Comparison of ENCODE assay signal across 14 mouse cellular contexts in genomic region chr8:46848931-46849330, GRCm38 (mm10).
DNase-seq lines count a peak whose midpoint lies in the region; ATAC-seq and TF ChIP-seq lines count a peak whose summit lies in the region.
"Had no signal": no experiment of that assay in that cellular context is flagged by ENCODE, and none has a peak within 500 bp of the region (broad histone marks: within the 10 kb centered on the region; RNA-seq: fewer than 3 reads in every experiment).

No protein-coding gene starts in this region.

- H3K9ac ChIP-seq in embryonic facial prominence, embryonic 14.5 days (ENCODE audit: low read depth, low read length): no peak overlapping the region
- H3K9ac ChIP-seq in stomach, embryonic 16.5 days (ENCODE audit: low read length): no peak overlapping the region
- H3K9ac ChIP-seq: hindbrain, embryonic 12.5 days; limb, embryonic 15.5 days; midbrain, embryonic 15.5 days had no signal

- no peak for TF ChIP-seq POLR2A in spleen, adult 2 months (IDR thresholded peaks at IDR 0.05; ENCODE audit: low read depth, low read length)

- H3K27me3 ChIP-seq in embryonic facial prominence, embryonic 14.5 days (replicated peaks; ENCODE audit: control insufficient read depth, insufficient read depth, low read length): no peaks in the 10 kb centered on the region
- H3K27me3 ChIP-seq in embryonic facial prominence, embryonic 10.5 days (replicated peaks; ENCODE audit: low read depth, poor library complexity, severe bottlenecking): no peaks in the 10 kb centered on the region
- H3K27me3 ChIP-seq in spleen, adult 2 months (ENCODE audit: control insufficient read depth, insufficient read depth, low read length): no peaks in the 10 kb centered on the region
- no peaks in the 10 kb centered on the region for H3K27me3 ChIP-seq in limb, embryonic 10.5 days (ENCODE audit: low read depth, poor library complexity, severe bottlenecking)
- H3K27me3 ChIP-seq in stomach, embryonic 16.5 days (ENCODE audit: control insufficient read depth, insufficient read depth, low read length): no peaks in the 10 kb centered on the region
- H3K27me3 ChIP-seq: hindbrain, embryonic 12.5 days; limb, embryonic 15.5 days; midbrain, embryonic 15.5 days had no signal

- H3K27ac ChIP-seq in embryonic facial prominence, embryonic 14.5 days (replicated peaks; ENCODE audit: low read depth, low read length): no peak overlapping the region
- H3K27ac ChIP-seq in embryonic facial prominence, embryonic 10.5 days (replicated peaks): no peak overlapping the region
- H3K27ac ChIP-seq in spleen, adult 2 months (ENCODE audit: insufficient read depth, low read length): peak overlapping the region; percentile 86
- peak overlapping the region; percentile 46; the same call in 1 of the 2 replicates for H3K27ac ChIP-seq in limb, embryonic 10.5 days
- peak overlapping the region; percentile 73 for H3K27ac ChIP-seq in stomach, embryonic 16.5 days (ENCODE audit: low read length)
- H3K27ac ChIP-seq: forebrain, embryonic 10.5 days; hindbrain, embryonic 12.5 days; limb, embryonic 15.5 days; midbrain, embryonic 15.5 days had no signal

- H3K4me1 ChIP-seq in embryonic facial prominence, embryonic 14.5 days (ENCODE audit: control insufficient read depth, insufficient read depth, low read length): no peaks in the 10 kb centered on the region
- peaks cover 15% of the 10 kb centered on the region for H3K4me1 ChIP-seq in embryonic facial prominence, embryonic 10.5 days
- H3K4me1 ChIP-seq in spleen, adult 2 months (ENCODE audit: control insufficient read depth, insufficient read depth, insufficient read length): peaks cover 58% of the 10 kb centered on the region
- peaks cover 22% of the 10 kb centered on the region for H3K4me1 ChIP-seq in limb, embryonic 10.5 days
- peaks cover 8% of the 10 kb centered on the region for H3K4me1 ChIP-seq in stomach, embryonic 16.5 days (ENCODE audit: control insufficient read depth, insufficient read depth, low read length)
- H3K4me1 ChIP-seq: forebrain, embryonic 10.5 days; midbrain, embryonic 15.5 days had no signal

- no peak overlapping the region for H3K4me2 ChIP-seq in embryonic facial prominence, embryonic 14.5 days (ENCODE audit: low read depth, low read length)
- H3K4me2 ChIP-seq in stomach, embryonic 16.5 days (ENCODE audit: low read depth, low read length): no peak overlapping the region
- H3K4me2 ChIP-seq: hindbrain, embryonic 12.5 days; limb, embryonic 15.5 days; midbrain, embryonic 15.5 days had no signal

- peak; percentile 45; the same call in 1 of the 2 replicates for ATAC-seq in embryonic facial prominence, embryonic 14.5 days (ENCODE audit: low read depth)
- peak; percentile 78; the same call in 1 of the 2 replicates for ATAC-seq in stomach, embryonic 16.5 days (ENCODE audit: insufficient read depth, low FRiP score)
- ATAC-seq: midbrain, embryonic 15.5 days had no signal

- DNase-seq in embryonic facial prominence, embryonic 14.5 days (ENCODE audit: low spot score): no peak
- DNase-seq in embryonic facial prominence, embryonic 10.5 days (ENCODE audit: low spot score): no peak
- DNase-seq in spleen, adult 2 months (ENCODE audit: low read depth in 1 of 2, low spot score in 2 of 2): peak in 1 of 2 experiments; percentile 50
- DNase-seq in spleen, postnatal 10 days (ENCODE audit: low spot score in 2 of 2): no peak
- DNase-seq in limb, embryonic 10.5 days (ENCODE audit: low spot score): peak; percentile 34
- DNase-seq in frontal cortex, postnatal 36 days (ENCODE audit: low spot score in 2 of 2): no peak
- no peak for DNase-seq in adrenal gland, postnatal 10 days
- DNase-seq: right cerebral cortex, postnatal 25 days; thymus, postnatal 25 days had no signal

- 69% methylated on average over 6 of the region's 6 CpGs for WGBS in embryonic facial prominence, embryonic 14.5 days
- 67% methylated on average over 6 of the region's 6 CpGs for WGBS in embryonic facial prominence, embryonic 10.5 days
- 32% methylated on average over 6 of the region's 6 CpGs for WGBS in spleen, adult 2 months
- 64% methylated on average over 6 of the region's 6 CpGs for WGBS in limb, embryonic 10.5 days
- 60% methylated on average over 6 of the region's 6 CpGs for WGBS in stomach, embryonic 16.5 days

- H3K9me3 ChIP-seq in embryonic facial prominence, embryonic 14.5 days (ENCODE audit: control insufficient read depth, low read length): no peaks in the 10 kb centered on the region
- no peaks in the 10 kb centered on the region for H3K9me3 ChIP-seq in embryonic facial prominence, embryonic 10.5 days
- no peaks in the 10 kb centered on the region for H3K9me3 ChIP-seq in limb, embryonic 10.5 days (replicated peaks)
- no peaks in the 10 kb centered on the region for H3K9me3 ChIP-seq in stomach, embryonic 16.5 days (replicated peaks; ENCODE audit: control insufficient read depth, low read length)
- H3K9me3 ChIP-seq: forebrain, embryonic 10.5 days; hindbrain, embryonic 12.5 days; limb, embryonic 15.5 days; midbrain, embryonic 15.5 days had no signal

- no peak for TF ChIP-seq CTCF in spleen, adult 2 months (IDR thresholded peaks at IDR 0.05; ENCODE audit: extremely low read depth, insufficient read depth, insufficient read length, insufficient replicate concordance)

- no peak overlapping the region for H3K4me3 ChIP-seq in embryonic facial prominence, embryonic 14.5 days (ENCODE audit: low read depth, low read length)
- H3K4me3 ChIP-seq in embryonic facial prominence, embryonic 10.5 days: no peak overlapping the region
- no peak overlapping the region for H3K4me3 ChIP-seq in spleen, adult 2 months (ENCODE audit: extremely low read depth, insufficient read depth, insufficient read length)
- H3K4me3 ChIP-seq in limb, embryonic 10.5 days: no peak overlapping the region
- no peak overlapping the region for H3K4me3 ChIP-seq in stomach, embryonic 16.5 days (replicated peaks; ENCODE audit: low read length)
- H3K4me3 ChIP-seq: forebrain, embryonic 10.5 days; hindbrain, embryonic 12.5 days; limb, embryonic 15.5 days; midbrain, embryonic 15.5 days had no signal

- H3K36me3 ChIP-seq in embryonic facial prominence, embryonic 14.5 days (ENCODE audit: control insufficient read depth, insufficient read depth, low read length): peaks cover 19% of the 10 kb centered on the region
- peaks cover 22% of the 10 kb centered on the region for H3K36me3 ChIP-seq in embryonic facial prominence, embryonic 10.5 days (replicated peaks)
- peaks cover 11% of the 10 kb centered on the region for H3K36me3 ChIP-seq in spleen, adult 2 months (ENCODE audit: control insufficient read depth, insufficient read depth, low read length)
- peaks cover 25% of the 10 kb centered on the region for H3K36me3 ChIP-seq in limb, embryonic 10.5 days
- peaks cover 4% of the 10 kb centered on the region; the same call in 1 of the 2 replicates for H3K36me3 ChIP-seq in stomach, embryonic 16.5 days (ENCODE audit: control insufficient read depth, insufficient read depth, low read length)
- H3K36me3 ChIP-seq: midbrain, embryonic 15.5 days had no signal

Comparison
In these comparisons a context has a peak if more than half of its experiments do, and no peak if none do; other contexts are left out.
1. H3K27ac ChIP-seq: peak in spleen, adult 2 months (single experiment), limb, embryonic 10.5 days (single experiment) and stomach, embryonic 16.5 days (single experiment); none in embryonic facial prominence, embryonic 14.5 days (single experiment) and embryonic facial prominence, embryonic 10.5 days (single experiment).